Mouse (Mus musculus) MEL (cell line): Measurements from ENCODE around the gene Sat2. TPM values are rescaled to one million over a fixed set of nuclear protein-coding genes. Genes with fewer than 3 reads are reported as not detected.

Source experiments
- DNase-seq: peaks from one replicate; pipeline ENCODE4 v3.0.0; 2011; ENCODE audit warnings: low read depth, low spot score
- H3K27ac ChIP-seq: 2 replicates; pipeline ENCODE4 v1.5.1; 2012; ENCODE audit warnings: low read depth, mild to moderate bottlenecking, control low read depth, low read length, moderate library complexity; ENCODE audit not compliant: control insufficient read depth
- H3K27me3 ChIP-seq, 2 experiments: fragments of 150-350 bp in 1 of 2; sonication (generic) in 1 of 2; 2 replicates each; pipeline ENCODE4 v1.6.1; 2012; ENCODE audit warnings: low read length in 2 of 2, mild to moderate bottlenecking in 2 of 2, improper control_type of control experiment in 1 of 2, moderate library complexity in 1 of 2; ENCODE audit not compliant: insufficient read depth in 2 of 2, control insufficient read depth in 1 of 2
- H3K36me3 ChIP-seq, 2 experiments: 2 replicates each; pipeline ENCODE4 v1.6.1; 2012 to 2014; ENCODE audit warnings: low read length in 2 of 2, improper control_type of control experiment in 1 of 2, inconsistent platforms in 1 of 2, mild to moderate bottlenecking in 1 of 2; ENCODE audit not compliant: insufficient read depth in 2 of 2, control insufficient read depth in 1 of 2
- H3K4me1 ChIP-seq, 2 experiments: fragments of 150-350 bp in 1 of 2; sonication (generic) in 1 of 2; 2 replicates each; pipeline ENCODE4 v1.6.1; 2012; ENCODE audit warnings: low read length in 2 of 2, improper control_type of control experiment in 1 of 2, mild to moderate bottlenecking in 1 of 2; ENCODE audit not compliant: insufficient read depth in 2 of 2, control insufficient read depth in 1 of 2
- H3K4me3 ChIP-seq, 2 experiments: fragments of 150-350 bp in 1 of 2; sonication (generic) in 1 of 2; 2 replicates each; pipeline ENCODE4 v1.5.1; 2012; ENCODE audit warnings: low read depth in 2 of 2, low read length in 2 of 2, mild to moderate bottlenecking in 2 of 2, moderate library complexity in 2 of 2, control low read depth in 1 of 2, improper control_type of control experiment in 1 of 2; ENCODE audit not compliant: control insufficient read depth in 1 of 2, insufficient read depth in 1 of 2
- H3K79me2 ChIP-seq: 2 replicates; pipeline ENCODE4 v1.6.1; 2012; ENCODE audit warnings: mild to moderate bottlenecking, low read length, moderate library complexity; ENCODE audit not compliant: control insufficient read depth, poor library complexity, insufficient read depth
- H3K9ac ChIP-seq: 2 replicates; pipeline ENCODE4 v1.6.1; 2012; ENCODE audit warnings: low read depth, mild to moderate bottlenecking, control low read depth, low read length, moderate library complexity; ENCODE audit not compliant: control insufficient read depth, poor library complexity, severe bottlenecking
- H3K9me3 ChIP-seq: fragments of 150-350 bp; sonication (generic); replicated peaks from 2 replicates; pipeline ENCODE4 v1.6.1; 2012; ENCODE audit warnings: mild to moderate bottlenecking, low read length, improper control_type of control experiment, moderate library complexity; ENCODE audit not compliant: insufficient read depth
- BHLHE40 ChIP-seq: IDR thresholded peaks from 2 replicates; pipeline ENCODE4 v1.6.1; 2012; ENCODE audit warnings: low read depth, mild to moderate bottlenecking, inconsistent platforms, low read length, improper control_type of control experiment, borderline replicate concordance
- CHD1 ChIP-seq: IDR thresholded peaks from 2 replicates; pipeline ENCODE4 v1.6.1; 2012; ENCODE audit warnings: low read depth, mild to moderate bottlenecking, inconsistent platforms, low read length, improper control_type of control experiment
- CHD2 ChIP-seq: IDR thresholded peaks from 2 replicates; pipeline ENCODE4 v1.6.1; 2011; ENCODE audit warnings: low read length, improper control_type of control experiment
- CTCF ChIP-seq, 3 experiments: IDR thresholded peaks in 2 of 3; conservative IDR thresholded peaks in 1 of 3; 2 replicates each; pipeline ENCODE4 v1.5.1; 2011 to 2012; ENCODE audit warnings: low read length in 3 of 3, low read depth in 2 of 3, mild to moderate bottlenecking in 2 of 3, improper control_type of control experiment in 1 of 3, inconsistent platforms in 1 of 3, mixed read lengths in 1 of 3, moderate library complexity in 1 of 3; ENCODE audit not compliant: control insufficient read depth in 1 of 3, insufficient read depth in 1 of 3, poor library complexity in 1 of 3, severe bottlenecking in 1 of 3
- E2F4 ChIP-seq: IDR thresholded peaks from 2 replicates; pipeline ENCODE4 v1.6.1; 2011; ENCODE audit warnings: low read depth, low read length, improper control_type of control experiment, borderline replicate concordance
- ELF1 ChIP-seq: IDR thresholded peaks from 2 replicates; pipeline ENCODE4 v1.6.1; 2014; ENCODE audit warnings: low read depth, mild to moderate bottlenecking, inconsistent platforms, low read length, improper control_type of control experiment, moderate library complexity
- ETS1 ChIP-seq: IDR thresholded peaks from 2 replicates; pipeline ENCODE4 v1.6.1; 2012; ENCODE audit warnings: low read depth, mild to moderate bottlenecking, inconsistent platforms, low read length, improper control_type of control experiment, moderate library complexity
- GABPA ChIP-seq: IDR thresholded peaks from 2 replicates; pipeline ENCODE4 v1.6.1; 2012; ENCODE audit warnings: low read depth, mild to moderate bottlenecking, inconsistent platforms, low read length, improper control_type of control experiment, moderate library complexity
- JUND ChIP-seq: IDR thresholded peaks from 2 replicates; pipeline ENCODE4 v1.6.1; 2011; ENCODE audit warnings: low read depth, mild to moderate bottlenecking, improper control_type of control experiment, low read length
- KAT2A ChIP-seq: conservative IDR thresholded peaks from 2 replicates; pipeline ENCODE4 v1.6.1; 2012; ENCODE audit warnings: low read depth, low read length, improper control_type of control experiment, inconsistent platforms
- MAFK ChIP-seq: IDR thresholded peaks from 2 replicates; pipeline ENCODE4 v1.6.1; 2011; ENCODE audit warnings: low read depth, mild to moderate bottlenecking, low read length, improper control_type of control experiment, borderline replicate concordance
- MAX ChIP-seq: IDR thresholded peaks from 2 replicates; pipeline ENCODE4 v1.6.1; 2011; ENCODE audit warnings: low read length, improper control_type of control experiment
- MAZ ChIP-seq: IDR thresholded peaks from 2 replicates; pipeline ENCODE4 v1.6.1; 2012; ENCODE audit warnings: low read depth, mild to moderate bottlenecking, inconsistent platforms, low read length, improper control_type of control experiment
- MXI1 ChIP-seq: IDR thresholded peaks from 2 replicates; pipeline ENCODE4 v1.6.1; 2011; ENCODE audit warnings: mild to moderate bottlenecking, low read depth, low read length, improper control_type of control experiment
- MYB ChIP-seq: IDR thresholded peaks from 2 replicates; pipeline ENCODE4 v1.6.1; 2011; ENCODE audit warnings: mild to moderate bottlenecking, low read depth, low read length, improper control_type of control experiment
- MYC ChIP-seq: IDR thresholded peaks from 2 replicates; pipeline ENCODE4 v1.6.1; 2011; ENCODE audit warnings: low read depth, mild to moderate bottlenecking, low read length, improper control_type of control experiment, moderate library complexity
- NELFE ChIP-seq: IDR thresholded peaks from 2 replicates; pipeline ENCODE4 v1.6.1; 2011; ENCODE audit warnings: low read depth, low read length, improper control_type of control experiment
- NRF1 ChIP-seq: IDR thresholded peaks from 2 replicates; pipeline ENCODE4 v1.6.1; 2014; ENCODE audit warnings: low read depth, mild to moderate bottlenecking, inconsistent platforms, low read length, improper control_type of control experiment, moderate library complexity; ENCODE audit not compliant: poor library complexity, insufficient read depth, severe bottlenecking
- POLR2A ChIP-seq, 2 experiments: IDR thresholded peaks; 2 replicates each; pipeline ENCODE4 v1.6.1; 2011 to 2012; ENCODE audit warnings: low read length in 2 of 2, mild to moderate bottlenecking in 2 of 2, control low read depth in 1 of 2, improper control_type of control experiment in 1 of 2, low read depth in 1 of 2, moderate library complexity in 1 of 2; ENCODE audit not compliant: control insufficient read depth in 1 of 2, insufficient read depth in 1 of 2, poor library complexity in 1 of 2
- POLR2AphosphoS2 ChIP-seq: IDR thresholded peaks from 2 replicates; pipeline ENCODE4 v1.6.1; 2011; ENCODE audit warnings: low read length, improper control_type of control experiment
- POLR2AphosphoS5 ChIP-seq: IDR thresholded peaks from 2 replicates; pipeline ENCODE4 v1.6.1; 2012; ENCODE audit warnings: low read depth, borderline replicate concordance, mild to moderate bottlenecking, inconsistent platforms, low read length, moderate library complexity, mixed read lengths
- RCOR1 ChIP-seq: IDR thresholded peaks from 2 replicates; pipeline ENCODE4 v1.6.1; 2012; ENCODE audit warnings: low read depth, mild to moderate bottlenecking, inconsistent platforms, low read length, improper control_type of control experiment
- SIN3A ChIP-seq: IDR thresholded peaks from 2 replicates; pipeline ENCODE4 v1.6.1; 2012; ENCODE audit warnings: low read length, improper control_type of control experiment, inconsistent platforms
- TBP ChIP-seq: IDR thresholded peaks from 2 replicates; pipeline ENCODE4 v1.8.0; 2011; ENCODE audit warnings: low read depth, low read length, improper control_type of control experiment
- TCF12 ChIP-seq: IDR thresholded peaks from 2 replicates; pipeline ENCODE4 v1.6.1; 2014; ENCODE audit warnings: low read depth, mild to moderate bottlenecking, inconsistent platforms, low read length, improper control_type of control experiment, moderate library complexity
- USF1 ChIP-seq: IDR thresholded peaks from 2 replicates; pipeline ENCODE4 v1.6.1; 2014; ENCODE audit warnings: low read depth, mild to moderate bottlenecking, inconsistent platforms, low read length, improper control_type of control experiment, moderate library complexity
- ZC3H11A ChIP-seq: IDR thresholded peaks from 2 replicates; pipeline ENCODE4 v1.6.1; 2012; ENCODE audit warnings: low read depth, mild to moderate bottlenecking, inconsistent platforms, low read length, improper control_type of control experiment
- ZKSCAN1 ChIP-seq: IDR thresholded peaks from 2 replicates; pipeline ENCODE4 v1.6.1; 2012; ENCODE audit warnings: low read depth, mild to moderate bottlenecking, inconsistent platforms, low read length, improper control_type of control experiment, moderate library complexity
- ZMIZ1 ChIP-seq: IDR thresholded peaks from 2 replicates; pipeline ENCODE4 v1.6.1; 2012; ENCODE audit warnings: low read depth, mild to moderate bottlenecking, inconsistent platforms, low read length, improper control_type of control experiment, moderate library complexity
- ZNF384 ChIP-seq: IDR thresholded peaks from 2 replicates; pipeline ENCODE4 v1.6.1; 2012; ENCODE audit warnings: low read depth, mild to moderate bottlenecking, inconsistent platforms, low read length, improper control_type of control experiment
- polyA plus RNA-seq, 2 experiments: library from polyadenylated mRNA; stranded (reverse) in 1 of 2; unstranded in 1 of 2; fragments of >175 nt in 1 of 2; fragments of >200 nt in 1 of 2; gene quantifications; 2 replicates each; pipeline versions ENCODE4 v1.2.1 to v1.2.4; 2012; ENCODE audit warnings: low replicate concordance in 2 of 2, low read depth in 1 of 2; ENCODE audit not compliant: insufficient read length in 2 of 2, insufficient read depth in 1 of 2, missing spikeins in 1 of 2
- total RNA-seq: library from RNA; depleted of rRNA; stranded (reverse); fragments of 300-350 nt; gene quantifications from 2 replicates; pipeline ENCODE4 v1.2.3, GENCODE M21; 2012

Sat2 gene
- total and polyA plus RNA-seq, 3 experiments: not detected

DNA sequence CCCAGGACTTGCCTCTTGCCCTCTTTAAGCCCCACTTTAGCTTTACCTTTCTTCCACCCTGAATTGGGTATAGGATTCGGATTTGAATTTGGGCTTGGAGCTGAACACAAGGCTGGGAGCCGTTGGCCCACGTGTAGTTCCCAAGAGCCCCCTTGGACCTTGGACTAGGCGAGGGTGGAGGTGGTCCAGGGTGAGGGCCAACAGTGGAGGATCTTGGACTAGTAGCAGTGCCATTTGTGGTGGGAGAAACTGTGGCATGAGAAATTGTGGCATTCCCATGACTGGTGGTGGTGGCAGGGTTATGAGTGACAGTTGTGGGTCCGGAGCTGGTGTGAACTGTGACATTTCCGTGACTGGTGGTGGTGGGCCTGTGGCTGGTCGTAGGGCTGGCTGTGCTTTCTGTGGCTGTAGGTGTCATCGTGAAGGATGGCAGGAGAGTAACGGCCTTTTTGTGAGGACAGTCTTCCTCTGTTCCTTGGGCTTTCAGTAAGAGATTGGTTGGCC is 43.7 kb downstream of the Sat2 start:
- 0 out of 2 replicates have a peak, but pooled peaks have one; percentile 7 for TF ChIP-seq SIN3A
- no peak for TF ChIP-seq GABPA
- 0 out of 2 replicates have a peak, but pooled peaks have one; percentile 21 for TF ChIP-seq TBP
- TF ChIP-seq ZKSCAN1: no peak
- TF ChIP-seq CHD1: no peak
- TF ChIP-seq RCOR1: no peak
- Histone ChIP-seq H3K27ac (no peak overlapping the region), H3K9ac (no peak overlapping the region), H3K36me3 (peaks cover 13 to 34% of the 10 kb centered on the region in 2 experiments), H3K4me1 (peaks cover 4 to 31% of the 10 kb centered on the region in 2 experiments), H3K4me3 (no peak overlapping the region), H3K79me2 (peaks cover 28% of the 10 kb centered on the region), H3K9me3 (no peaks in the 10 kb centered on the region), H3K27me3 (no peaks in the 10 kb centered on the region)
- DNase-seq: no peak

- no peak within 1 kb of the TSS for H3K9ac ChIP-seq
- DNase-seq: peak; percentile 98
- H3K4me3 ChIP-seq: no peak within 1 kb of the TSS
- H3K4me1 ChIP-seq: peaks cover 4 to 31% of the 10 kb centered on the region in 2 experiments
- peaks cover 34% of the 10 kb centered on the region for H3K79me2 ChIP-seq
- H3K27me3 ChIP-seq: no peaks in the 10 kb centered on the region
- H3K27ac ChIP-seq: no peak within 1 kb of the TSS
- H3K9me3 ChIP-seq: no peaks in the 10 kb centered on the region
- H3K36me3 ChIP-seq: peaks cover 13 to 34% of the 10 kb centered on the region in 2 experiments
- TF ChIP-seq MYC: peak; percentile 89; the same call in 1 of the 2 replicates
- no peak for TF ChIP-seq CTCF (IDR thresholded peaks at IDR 0.05 in 2 of 3, conservative IDR thresholded peaks at IDR 0.05 in 1 of 3; ENCODE audit: control insufficient read depth in 1 of 3, insufficient read depth in 1 of 3, low read depth in 2 of 3, low read length in 3 of 3, poor library complexity in 1 of 3, severe bottlenecking in 1 of 3)
- peak; percentile 20; the same call in 1 of the 2 replicates for TF ChIP-seq NELFE
- TF ChIP-seq POLR2AphosphoS5: peak; percentile 64; the same call in 1 of the 2 replicates
- TF ChIP-seq JUND: peak; percentile 27; the same call in 1 of the 2 replicates
- TF ChIP-seq ELF1: peak; percentile 15; the same call in 1 of the 2 replicates
- TF ChIP-seq CHD2: peak; percentile 81; the same call in 1 of the 2 replicates
- no peak for TF ChIP-seq GABPA
- no peak for TF ChIP-seq MXI1
- TF ChIP-seq NRF1: no peak
- no peak for TF ChIP-seq ZC3H11A
- peak; percentile 41 for TF ChIP-seq MAX
- peak; percentile 61 for TF ChIP-seq SIN3A
- peak; percentile 72; the same call in 1 of the 2 replicates for TF ChIP-seq MAFK
- peak; percentile 33; the same call in 1 of the 2 replicates for TF ChIP-seq ETS1
- TF ChIP-seq POLR2AphosphoS2: peak; percentile 100
- TF ChIP-seq TCF12: 0 out of 2 replicates have a peak, but pooled peaks have one; percentile 3
- no peak for TF ChIP-seq MAZ
- no peak for TF ChIP-seq E2F4
- TF ChIP-seq MYB: peak; percentile 6
- no peak for TF ChIP-seq ZNF384
- peak; percentile 98 for TF ChIP-seq ZMIZ1
- TF ChIP-seq POLR2A (IDR thresholded peaks at IDR 0.05; ENCODE audit: control insufficient read depth in 1 of 2, insufficient read depth in 1 of 2, low read depth in 1 of 2, low read length in 2 of 2, poor library complexity in 1 of 2): peak; percentile 60 to 96
- TF ChIP-seq KAT2A: no peak
- TF ChIP-seq CHD1: no peak
- no peak; the same call in 1 of the 2 replicates for TF ChIP-seq BHLHE40
- TF ChIP-seq USF1: peak; percentile 59; the same call in 1 of the 2 replicates
Measured at GRCm38 (mm10) chr11:69665961-69666664, 44.3 kb downstream of the Sat2 start, which contains the start of gene Cd68. Gene Cd68, minus strand, starts transcription at chr11:69666153.
